Mouse (Mus musculus) kidney, postnatal 4 days (tissue): ENCODE data around the gene Lrrc57.
A peak's percentile ranks its signal among the peaks of the same experiment; 100 is the strongest.

Source experiments
- DNase-seq, 2 experiments: peaks; one replicate each; pipeline ENCODE4 v3.0.0; 2021; ENCODE audit warnings: mixed read lengths in 2 of 2

The Lrrc57 gene

DNA sequence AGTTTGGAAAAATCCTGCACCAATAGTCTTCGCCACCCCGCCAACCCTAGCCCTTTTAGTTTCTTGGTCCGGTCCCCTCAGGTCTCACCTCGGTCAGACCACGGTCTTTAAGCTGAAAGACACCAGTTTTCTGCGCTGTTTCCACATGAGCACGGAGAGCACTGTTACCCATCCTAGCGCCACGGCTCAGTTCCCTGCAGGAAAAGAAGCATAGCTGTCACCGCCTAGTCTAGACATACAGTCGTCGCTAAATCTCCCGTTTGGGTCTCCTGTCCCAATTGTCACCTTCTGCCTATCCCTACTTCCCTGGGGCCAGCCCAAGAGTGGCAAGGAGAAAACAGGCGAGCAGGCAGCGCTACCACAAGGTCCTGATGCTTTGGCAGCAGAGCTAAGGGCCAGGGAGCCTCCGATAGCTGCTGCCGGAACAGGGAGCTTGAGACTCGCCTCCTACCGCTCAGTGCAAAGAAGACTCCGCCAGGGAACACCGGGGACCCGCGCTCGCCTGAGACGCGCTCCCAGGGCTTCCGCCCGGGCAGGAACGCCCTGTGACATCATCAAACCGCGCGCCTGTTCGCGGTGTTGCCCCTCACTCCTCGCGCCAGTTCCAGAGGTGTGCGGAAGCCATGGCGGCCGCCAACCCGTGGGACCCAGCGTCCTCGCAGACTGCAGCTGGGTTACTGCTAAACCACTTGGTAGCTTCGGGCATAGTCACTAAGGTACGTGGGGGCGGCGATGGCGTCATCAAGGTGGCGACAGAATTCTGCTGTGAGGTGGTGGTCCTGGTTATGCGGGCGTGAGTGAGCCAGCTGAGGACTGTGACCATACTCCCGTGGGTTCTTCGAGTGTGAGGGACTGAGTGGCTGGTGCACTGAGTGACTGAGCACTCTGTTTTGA lies at the start of gene Lrrc57, which contains the start of gene Haus2:
Gene Lrrc57, minus strand, starts transcription at position 691 of the 894 bp plus-strand sequence.
Gene Haus2, plus strand, starts transcription at position 554 of the 894 bp plus-strand sequence.
- DNase-seq = peak; percentile 96

DNA sequence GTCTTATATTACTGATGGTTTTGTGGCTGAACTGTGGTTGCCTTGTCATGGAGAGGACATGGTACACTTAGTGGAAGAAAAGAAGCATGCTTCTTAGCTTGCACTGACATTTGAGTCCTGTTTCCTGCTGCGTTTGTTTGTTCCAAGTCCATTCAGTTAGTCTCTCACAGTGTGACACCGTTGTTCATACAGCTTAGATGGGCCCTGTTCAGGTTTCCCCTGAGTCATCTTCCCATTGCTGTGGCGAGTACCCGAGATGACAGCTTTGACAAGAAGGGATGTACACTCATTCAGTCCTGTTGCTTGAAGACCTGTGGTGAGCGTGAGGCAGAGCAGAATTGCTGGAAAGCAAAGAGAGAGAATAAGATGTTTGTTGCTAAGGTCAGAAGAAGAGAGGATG lies 49.2 kb upstream of the Lrrc57 start:
- no peak for DNase-seq

DNA sequence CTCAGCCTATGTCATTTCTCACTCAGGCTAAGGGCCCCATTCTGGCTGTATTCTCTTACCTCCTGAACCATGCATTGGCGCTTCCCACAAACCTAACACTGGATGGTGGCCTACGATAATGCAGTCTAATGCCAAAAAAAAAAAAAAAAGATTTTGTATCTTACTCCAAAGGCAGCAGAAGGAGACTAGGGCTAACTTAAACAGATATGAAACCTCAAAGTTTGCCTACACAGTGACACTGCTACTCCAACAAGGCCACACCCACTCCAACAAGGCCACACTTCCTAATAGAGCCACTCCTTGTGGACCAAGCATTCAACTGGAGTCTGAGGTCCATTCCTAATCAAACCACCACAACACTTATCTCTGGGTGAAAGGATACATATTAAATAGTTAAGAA lies 47.4 kb upstream of the Lrrc57 start:
- no peak for DNase-seq

DNA sequence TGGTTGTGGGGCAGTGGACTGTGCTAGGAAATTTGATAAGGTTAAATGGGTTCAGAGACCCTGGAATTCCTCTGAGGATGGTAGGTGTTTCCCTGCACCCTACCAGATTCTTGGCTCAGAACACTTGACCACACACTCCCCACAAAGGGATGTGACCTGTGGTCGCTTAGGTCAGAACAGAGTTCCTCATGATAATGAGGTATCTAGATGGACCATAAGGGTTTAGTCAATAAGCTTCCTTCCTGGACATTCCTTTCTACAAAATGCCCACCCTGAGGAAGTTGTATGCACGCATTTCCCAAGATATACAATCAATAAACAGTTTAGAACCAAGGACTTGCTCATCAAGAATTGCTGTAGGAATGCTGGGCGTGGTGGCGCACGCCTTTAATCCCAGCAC lies 46.6 kb upstream of the Lrrc57 start:
- DNase-seq = no peak

- no peak for DNase-seq
Observed at GRCm38 (mm10) chr2:120654693-120655092, 45.4 kb upstream of the Lrrc57 start.

DNA sequence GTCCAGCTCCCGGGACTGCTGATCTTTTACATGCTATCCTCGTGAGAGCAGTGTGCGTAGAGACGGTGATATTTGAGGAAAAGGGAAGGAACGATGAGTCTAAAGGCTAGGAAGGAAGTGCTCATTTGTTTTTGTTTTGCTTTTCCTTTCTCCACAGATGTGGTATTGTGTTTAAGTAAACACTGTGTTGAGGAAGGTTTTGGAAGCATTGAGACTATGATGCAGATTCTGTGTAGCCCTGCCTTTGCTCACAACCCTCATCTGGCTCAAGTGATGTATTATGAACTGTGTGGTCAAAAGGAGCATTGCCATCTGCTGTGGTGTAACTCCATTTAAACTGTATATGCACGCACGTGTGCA lies 43.6 kb upstream of the Lrrc57 start:
- DNase-seq = no peak

DNA sequence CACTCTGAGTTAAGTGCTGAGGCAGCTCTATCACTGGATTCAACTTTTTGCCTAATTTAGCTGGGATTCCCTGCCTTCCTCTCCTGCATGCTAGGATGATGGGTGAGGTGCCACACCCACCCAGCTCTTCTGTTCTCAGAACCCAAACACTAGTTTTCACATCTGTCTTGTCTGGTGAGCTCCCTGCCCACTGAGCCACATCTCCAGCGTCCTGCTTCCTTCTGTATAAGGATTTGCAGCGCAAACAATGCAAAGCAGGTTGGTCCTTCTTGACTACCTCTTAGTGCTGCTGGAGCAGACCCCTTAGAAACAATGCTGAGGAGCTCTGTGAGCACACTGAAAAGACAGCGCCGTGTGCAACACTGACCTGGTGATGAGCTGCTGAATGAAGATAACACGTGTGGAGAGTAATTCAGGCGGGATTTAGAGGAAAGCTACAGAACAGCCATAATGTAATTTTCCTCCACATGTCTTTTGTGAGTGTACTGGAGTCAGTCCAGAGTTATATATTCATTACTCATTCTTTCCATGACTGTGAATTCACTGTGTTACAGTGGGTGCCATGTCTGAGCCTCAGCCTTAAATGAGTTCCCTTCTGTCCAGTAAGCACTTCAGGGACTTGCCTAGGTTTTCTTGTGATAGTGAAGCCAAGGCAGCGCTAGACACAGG lies 43.1 kb upstream of the Lrrc57 start:
- peak in 1 of 2 experiments; percentile 22 for DNase-seq

- peak; percentile 22 to 37 for DNase-seq
Observed at GRCm38 (mm10) chr2:120646777-120647176, 37.5 kb upstream of the Lrrc57 start.

DNA sequence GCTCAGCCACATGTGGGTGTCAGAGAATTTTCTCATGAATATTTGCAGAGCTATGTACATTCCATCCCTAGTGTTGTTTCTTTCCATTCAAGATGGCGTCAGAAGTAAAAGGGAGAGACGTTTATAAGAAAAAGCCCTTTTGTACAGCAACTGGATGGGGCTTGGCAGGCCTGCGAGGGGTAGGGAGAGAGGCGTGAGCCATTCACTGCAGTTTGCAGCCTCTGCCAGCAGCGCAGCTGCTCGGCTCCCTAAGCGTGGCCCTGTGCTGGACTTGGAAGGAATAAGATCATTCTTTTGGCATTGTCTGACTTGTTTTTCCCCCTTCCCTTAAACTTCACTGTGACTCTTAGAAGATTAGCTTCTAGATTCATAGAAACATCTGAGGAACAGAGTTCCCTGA lies 34.5 kb upstream of the Lrrc57 start:
- DNase-seq = peak; percentile 62 to 72

DNA sequence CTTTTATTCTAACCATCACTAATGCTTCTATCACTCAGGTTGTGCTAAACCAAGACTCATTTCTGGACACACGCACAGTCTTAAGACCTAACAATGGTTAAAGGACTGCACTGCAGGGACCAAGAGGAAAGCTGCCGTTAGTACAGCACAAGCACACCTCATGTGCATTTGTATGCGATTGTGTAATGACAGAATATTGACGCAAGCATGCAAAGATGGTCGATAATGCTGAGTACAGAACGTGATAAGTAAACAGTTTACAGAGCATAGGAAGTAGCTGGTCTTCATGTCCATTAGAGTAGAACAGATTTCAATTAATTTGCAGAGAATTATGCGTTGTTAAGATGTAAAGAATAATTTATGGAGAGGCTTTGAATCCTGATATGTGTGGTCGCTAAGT lies 31.5 kb upstream of the Lrrc57 start:
- no peak for DNase-seq

- DNase-seq = peak in 1 of 2 experiments; percentile 10
Observed at GRCm38 (mm10) chr2:120631957-120632356, 22.6 kb upstream of the Lrrc57 start.

DNA sequence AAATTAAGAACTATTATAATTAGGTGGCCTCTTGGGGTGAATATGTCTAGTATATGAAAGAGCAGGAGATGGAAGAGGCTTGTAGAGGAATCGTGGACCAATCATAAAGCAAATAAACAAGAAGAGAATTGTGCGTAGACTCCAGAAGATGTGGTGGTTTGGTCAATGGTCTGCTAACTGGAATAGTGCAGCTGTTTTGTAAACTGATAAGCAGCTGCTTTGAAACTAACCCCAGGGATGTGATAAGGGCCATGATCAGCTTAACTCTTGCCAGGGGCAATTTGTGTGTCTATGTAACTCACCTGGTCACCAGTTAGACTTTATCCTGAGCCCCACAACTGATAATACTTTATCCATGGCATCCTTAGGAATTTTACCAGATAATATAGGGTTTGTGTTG lies 22.2 kb upstream of the Lrrc57 start:
- no peak for DNase-seq

GRCm38 (mm10) chr2:120630655-120631054 lies 21.3 kb upstream of the Lrrc57 start:
- DNase-seq = no peak

DNA sequence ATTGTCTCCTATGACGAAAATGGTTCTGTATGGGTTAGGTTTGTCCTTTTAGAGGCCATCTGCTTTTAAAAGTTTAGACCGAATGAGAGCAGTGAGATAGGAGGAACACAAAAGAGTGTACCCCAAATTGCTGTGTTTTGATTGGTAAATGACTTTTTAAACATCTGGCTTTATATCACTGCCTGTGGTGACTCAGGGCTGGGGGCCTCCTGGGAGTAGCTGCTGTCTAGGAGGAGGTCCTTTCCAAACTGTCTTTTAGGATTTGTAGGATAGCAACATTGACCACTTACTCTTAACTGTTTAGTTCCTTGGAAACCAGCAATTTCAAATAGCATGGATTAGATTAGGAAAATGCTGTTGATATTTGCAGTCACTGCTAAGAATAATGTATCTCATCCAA lies 20.9 kb upstream of the Lrrc57 start:
- peak in 1 of 2 experiments; percentile 8 for DNase-seq

DNA sequence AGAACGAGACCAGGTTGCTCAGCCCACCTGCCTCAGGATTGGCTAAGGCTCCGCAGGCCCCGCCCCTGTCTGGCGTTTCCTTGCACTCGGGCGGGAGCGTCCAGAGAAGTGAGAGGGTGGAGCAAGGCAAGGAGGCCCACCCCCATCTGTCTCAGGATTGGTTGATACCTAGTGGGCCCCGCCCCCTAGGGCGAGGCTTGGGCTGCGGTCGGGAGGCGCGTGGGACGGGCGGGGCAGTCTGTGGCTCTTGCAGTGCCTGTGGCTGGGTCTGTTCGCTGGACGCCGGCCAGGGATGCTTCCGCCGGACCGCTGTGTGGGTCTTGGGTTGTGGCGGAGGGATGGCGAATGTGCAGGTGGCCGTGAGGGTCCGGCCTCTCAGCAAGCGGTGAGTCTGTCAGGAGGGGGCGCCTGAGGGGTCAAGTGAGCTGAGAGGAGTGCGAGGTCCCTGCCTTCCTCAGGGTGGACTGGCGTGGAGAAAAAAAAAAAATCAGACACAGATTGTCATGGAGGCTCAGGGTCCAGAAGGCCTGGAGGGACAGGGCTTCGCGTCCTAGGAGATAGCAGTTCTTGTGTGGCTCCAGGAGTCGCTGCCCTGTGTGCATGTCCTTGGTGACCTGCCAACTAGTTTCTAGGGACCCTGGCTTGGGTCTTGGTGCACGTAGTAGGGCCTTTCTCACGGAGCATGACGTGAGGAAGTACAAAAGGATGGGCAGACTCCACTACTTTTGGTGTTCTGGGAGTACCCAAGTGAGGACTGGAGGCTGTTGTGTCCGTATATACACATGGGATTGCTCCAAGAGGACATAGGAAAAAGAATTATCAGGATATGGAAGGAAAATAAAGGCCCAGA lies 19.8 kb upstream of the Lrrc57 start, which contains the start of gene Stard9:
Gene Stard9, plus strand, starts transcription at position 236 of the 850 bp plus-strand sequence.
- DNase-seq = peak; percentile 97 to 99

- peak in 1 of 2 experiments; percentile 13 for DNase-seq
Observed at GRCm38 (mm10) chr2:120628076-120628865, 19.0 kb upstream of the Lrrc57 start.

DNA sequence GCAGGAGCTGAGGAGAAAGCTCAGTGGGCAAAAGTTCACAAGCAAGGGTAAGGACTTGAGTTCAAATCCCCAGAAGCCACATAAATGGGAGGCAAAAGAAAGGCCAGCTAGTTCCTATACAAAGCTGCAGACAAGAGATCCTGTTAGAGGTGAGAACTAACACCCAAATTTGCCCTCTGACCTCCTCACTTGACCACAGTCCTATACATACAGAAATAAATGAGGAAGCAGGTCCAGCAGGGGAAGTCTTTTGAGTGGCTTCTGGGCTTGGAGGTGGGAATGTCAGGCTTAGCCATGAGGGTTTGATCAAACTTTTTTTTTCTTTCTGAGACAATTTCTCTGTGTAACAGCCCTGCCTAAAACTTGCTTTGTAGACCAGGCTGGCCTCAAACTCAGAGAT lies 13.6 kb upstream of the Lrrc57 start:
- no peak for DNase-seq

DNA sequence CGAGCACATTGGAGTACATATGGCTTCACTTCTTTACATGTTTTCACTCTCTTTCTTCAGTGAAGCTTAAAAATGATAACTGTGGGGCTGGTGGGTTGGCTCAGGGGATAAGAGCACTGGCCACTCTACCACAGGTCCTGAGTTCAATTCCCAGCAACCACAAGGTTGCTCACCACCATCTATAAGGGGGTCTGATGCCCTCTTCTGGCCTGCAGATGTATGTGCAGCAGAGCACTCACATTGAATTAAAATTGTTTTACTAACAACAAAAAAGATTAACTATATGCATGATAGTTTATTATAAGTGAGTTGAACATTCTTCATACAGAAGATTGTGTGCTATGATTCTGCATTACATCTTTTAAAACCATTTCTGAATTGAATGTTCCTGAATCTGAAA lies 10.2 kb upstream of the Lrrc57 start:
- no peak for DNase-seq

DNA sequence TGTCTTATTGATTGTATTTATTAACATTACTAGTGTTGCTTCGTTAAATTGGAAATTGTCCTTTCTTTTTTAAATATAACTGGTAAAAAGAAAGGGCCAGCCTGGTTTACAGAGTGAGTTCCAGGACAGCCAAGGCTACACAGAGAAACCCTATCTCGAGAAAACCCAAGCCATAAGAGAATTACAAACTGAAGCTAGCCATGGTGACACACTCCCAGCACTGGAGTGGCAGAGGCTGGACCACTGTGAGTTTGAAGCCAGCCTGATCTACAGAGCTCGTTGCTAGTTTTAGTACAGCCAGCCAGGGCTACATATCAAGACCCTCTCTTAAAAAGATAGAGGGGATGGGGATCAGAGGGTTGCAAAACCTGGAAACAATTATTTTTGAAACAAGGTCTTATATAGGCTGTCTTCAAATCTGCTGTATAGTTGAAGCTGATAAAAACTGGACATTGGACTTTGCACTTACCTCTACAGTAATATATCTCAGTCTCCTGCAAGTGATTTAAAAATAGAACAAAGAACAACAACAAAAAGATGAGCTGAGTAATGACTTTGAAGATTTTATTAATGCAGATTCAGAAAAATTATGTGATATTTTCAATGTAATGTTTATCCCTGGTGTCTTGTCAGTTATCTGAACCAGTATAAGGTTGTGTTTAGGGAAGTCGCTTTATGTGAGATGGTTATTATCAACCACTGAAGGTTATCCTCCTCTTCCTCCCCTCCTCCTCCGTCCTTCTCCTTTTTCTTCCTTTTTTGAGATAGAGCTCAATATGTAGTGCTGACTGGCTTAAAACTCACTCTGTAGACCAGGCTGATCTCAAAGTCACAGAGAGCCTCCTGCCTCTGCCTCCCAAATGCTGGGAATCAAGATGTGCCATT lies 7.2 kb upstream of the Lrrc57 start:
- DNase-seq = no peak

DNA sequence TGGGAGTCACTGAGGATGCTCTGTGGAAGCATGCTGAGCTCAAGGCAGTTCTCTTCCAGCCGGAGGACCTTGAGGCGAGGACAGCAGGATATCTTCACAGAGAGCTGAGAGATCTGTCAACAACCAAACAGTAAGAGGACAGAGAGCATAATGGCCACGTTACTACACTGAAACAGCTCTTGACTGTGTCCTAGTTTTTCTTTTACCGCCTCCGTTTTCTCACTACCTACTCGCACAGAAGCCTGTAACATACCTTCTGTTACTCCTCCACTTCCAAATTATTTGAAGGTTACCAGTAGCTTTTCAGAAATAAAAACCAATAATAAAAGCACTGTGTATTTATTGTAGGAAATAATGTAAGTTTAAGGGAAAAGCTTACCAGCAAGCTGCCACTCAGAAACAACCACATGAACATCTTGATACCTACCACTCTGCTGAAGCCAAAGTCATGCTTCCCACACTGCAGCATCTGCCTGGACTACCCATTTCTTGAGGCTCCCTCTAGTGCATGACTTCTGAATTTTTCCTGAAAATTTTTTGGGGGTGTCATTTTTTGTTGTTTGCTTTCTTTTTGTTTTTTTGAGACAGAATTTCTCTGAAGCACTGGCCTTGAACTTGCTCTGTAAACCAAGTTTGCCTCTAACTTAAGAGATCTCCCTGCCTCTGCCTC lies 3.2 kb downstream of the Lrrc57 start:
- DNase-seq = peak in 1 of 2 experiments; percentile 4
